Mouse (Mus musculus): ENCODE measurements around the gene Hbb-y.

- TF ChIP-seq GATA1 (IDR thresholded peaks at IDR 0.05; ENCODE audit: low read length) (no peak), TAL1 (IDR thresholded peaks at IDR 0.05; ENCODE audit: low read length) (no peak)
Measured at GRCm38 (mm10) chr7:103840268-103840667, 12.7 kb downstream of the Hbb-y start, which contains the start of gene Hbb-bh2.

Data from erythroblast, embryonic 14.5 days (primary cell).